Mouse (Mus musculus) layer of hippocampus, adult 9-11 months (tissue): ENCODE data around the gene Sptb.

Experiments
- DNase-seq: peaks from one replicate; pipeline ENCODE4 v3.0.0; 2022

Sptb gene

GRCm38 (mm10) chr12:76710351-76711100 is at the start of gene Sptb:
Gene Sptb (minus strand): TSS chr12:76710547.
- peak; percentile 53 for DNase-seq

GRCm38 (mm10) chr12:76752652-76753318 is 42.4 kb upstream of the Sptb start:
- DNase-seq: peak; percentile 65

DNA sequence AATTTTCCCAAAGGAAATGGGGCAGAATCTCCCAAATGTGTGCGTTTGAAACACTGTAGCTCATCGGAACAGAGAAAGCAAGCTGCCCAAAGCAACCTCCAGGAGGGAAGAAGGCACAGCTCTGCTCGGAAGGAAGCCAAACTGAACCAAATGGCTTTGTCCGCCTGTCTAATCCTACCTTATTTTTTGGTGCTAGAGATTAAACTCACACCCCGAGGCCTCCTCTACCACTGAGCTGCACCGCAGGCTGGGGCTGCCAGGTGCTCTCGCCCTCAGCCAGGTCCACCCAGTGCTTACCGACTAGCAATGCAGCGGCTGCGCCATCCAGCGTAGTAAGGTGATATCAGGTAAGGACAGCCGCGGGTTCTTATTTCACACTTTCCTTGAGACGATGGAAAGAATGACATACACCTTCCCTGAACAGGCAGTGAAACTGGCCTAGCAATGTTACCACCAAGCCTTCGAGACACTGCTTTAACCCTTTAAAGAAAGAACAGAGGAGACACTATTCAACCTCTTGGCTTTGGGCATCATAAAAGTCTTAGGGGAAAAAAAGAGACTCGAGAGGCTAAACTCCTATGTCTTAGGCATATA is 40.6 kb upstream of the Sptb start:
- no peak for DNase-seq

DNA sequence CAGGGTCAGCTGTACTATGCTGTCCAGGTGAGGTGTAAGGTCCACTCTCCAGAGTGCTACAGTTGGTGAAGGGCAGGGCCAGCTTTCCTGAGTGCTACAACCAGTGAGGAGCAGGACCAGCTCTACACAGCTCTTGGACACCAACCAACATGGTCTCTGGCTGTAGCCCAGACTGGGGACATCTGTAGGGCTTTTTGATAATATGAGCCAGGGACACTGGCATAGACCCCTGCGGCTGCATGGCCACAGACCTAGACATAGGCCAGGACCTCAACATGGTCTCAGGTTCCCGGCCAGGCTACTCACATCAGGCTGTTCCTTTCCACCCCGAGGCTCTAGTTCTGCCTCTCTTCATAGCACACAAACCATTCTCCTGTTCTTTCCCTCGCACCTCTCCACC is 17.6 kb upstream of the Sptb start:
- no peak for DNase-seq

DNA sequence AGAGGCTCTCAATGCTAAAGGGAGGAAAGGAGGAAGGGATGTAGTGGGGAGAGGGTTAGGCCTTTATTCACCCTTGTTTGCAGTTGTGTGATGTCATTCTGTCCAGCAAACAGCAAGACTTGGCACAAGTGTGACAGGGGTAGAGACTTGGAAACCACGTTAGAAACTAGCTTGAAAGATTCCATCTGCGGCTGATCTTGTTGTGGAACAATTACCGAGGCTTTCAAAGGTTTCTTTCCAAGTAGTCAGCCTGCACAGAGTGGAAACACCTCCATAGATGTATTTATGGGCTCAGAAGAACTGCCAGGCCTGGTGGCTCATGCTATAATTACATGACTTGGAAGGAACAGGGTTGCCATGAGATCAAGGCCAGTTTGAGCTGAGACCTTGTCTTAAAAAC is 11.7 kb upstream of the Sptb start:
- no peak for DNase-seq

DNA sequence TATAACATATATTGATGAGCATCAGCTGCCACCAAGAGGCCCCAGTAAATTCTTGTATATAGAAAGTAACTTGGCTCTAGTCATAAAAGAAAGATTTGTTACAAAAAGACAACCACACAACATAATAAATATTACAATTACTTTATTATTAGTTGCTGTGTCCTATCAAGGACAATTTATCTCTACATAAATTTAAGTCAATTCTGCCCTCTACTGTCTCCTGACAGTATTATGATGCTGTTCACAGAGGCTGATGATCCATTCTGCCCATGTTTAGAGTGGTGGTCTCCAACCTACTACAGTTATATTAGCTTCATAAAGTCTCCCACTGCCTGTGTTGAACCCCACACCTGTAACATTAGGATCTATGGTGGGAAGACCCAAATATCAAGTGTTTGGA is 10.2 kb upstream of the Sptb start:
- no peak for DNase-seq

GRCm38 (mm10) chr12:76718384-76718783 is 8.0 kb upstream of the Sptb start:
- no peak for DNase-seq

DNA sequence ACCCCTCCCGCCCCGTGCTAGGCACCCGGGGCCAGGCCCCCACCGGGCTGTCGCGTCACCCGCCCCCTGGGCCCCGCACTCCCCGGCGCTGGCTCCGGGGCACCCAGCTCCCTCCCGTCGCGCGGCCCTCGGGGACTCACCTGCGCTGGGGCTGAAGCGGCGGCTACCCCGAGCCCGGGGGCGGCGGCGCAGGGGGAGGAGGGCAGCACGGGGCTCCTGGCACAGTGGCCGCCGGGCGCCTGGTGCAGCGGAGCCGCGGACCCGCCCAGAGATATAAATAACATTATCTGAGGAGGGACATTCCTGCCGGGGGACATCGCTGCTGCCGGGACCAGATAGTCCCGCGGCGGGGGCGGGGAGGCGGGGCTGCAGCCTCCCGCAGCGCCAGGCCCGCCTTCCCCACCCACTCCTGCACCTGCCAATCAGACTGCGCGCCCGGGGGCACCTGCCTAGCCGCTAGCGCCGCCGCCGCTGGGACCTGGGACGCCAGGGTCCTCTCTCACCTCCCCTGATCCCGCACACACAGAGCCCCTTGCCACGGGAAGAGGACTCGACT is 474 bp downstream of the Sptb start:
- DNase-seq: peak; percentile 85

DNA sequence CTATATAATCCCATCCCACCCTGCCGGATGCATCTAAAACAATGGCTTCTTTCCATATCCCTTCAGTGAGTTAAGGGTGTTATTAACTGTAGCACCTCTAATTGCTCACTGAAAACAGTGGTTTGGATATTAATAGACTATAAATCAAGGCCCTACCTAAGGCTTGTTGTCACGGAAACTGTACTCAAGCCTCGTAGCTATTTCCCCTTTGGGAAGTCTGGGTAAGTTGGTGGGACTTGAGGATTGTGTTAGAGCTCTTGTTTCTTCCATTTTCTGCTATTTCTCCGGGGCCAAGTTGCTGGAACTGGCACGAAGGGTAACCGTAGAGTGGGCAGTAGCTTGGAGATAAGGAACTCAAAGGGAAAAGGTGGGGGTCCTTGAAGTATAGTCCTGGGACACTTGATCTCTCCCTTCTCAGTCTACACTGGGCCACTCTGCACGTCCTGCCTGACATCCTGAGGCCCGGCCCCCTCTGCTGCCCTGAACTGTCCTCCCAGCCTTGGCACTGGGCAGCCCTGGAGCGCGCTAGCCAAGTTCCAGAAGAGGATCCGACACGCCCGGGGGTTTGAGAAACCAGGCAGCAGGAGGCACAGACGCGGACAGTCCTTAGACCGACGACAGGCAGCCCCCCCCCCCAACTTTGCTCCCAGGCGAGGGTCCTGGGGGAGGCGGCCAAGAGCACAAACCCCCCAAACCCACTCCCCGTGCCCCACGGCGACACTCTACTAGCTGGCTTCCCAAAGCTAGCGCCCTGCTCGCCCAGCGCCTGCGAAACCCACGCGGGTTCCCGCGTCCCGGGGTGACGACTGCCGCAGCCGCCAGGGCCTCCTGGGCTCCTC is 1.2 kb downstream of the Sptb start:
- DNase-seq: peak; percentile 13

- no peak for DNase-seq
These were observed 2.2 kb downstream of the Sptb start for GRCm38 (mm10) chr12:76708181-76708580.

- DNase-seq: peak; percentile 48
These were observed 13.9 kb downstream of the Sptb start for GRCm38 (mm10) chr12:76696380-76696935.

DNA sequence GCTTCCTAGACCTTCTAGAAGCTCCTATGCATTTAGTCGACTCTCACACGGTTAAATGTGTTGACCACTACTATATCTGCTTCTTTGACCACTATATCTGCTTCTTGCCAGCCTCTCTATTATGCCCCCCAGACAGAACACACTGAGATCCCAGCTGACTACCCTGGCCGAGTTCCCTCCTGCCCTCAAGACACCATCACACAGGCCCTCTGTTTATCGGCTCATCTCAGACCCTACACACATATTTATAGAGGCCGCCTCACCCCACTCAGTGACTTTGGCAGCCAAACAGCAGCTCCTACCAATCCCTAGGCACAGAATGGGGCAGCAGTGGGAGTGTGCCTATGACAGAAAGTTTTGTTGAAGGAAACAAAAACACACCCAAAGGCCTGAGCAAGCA is 14.6 kb downstream of the Sptb start:
- DNase-seq: peak; percentile 25

- DNase-seq: peak; percentile 62
These were observed 15.4 kb downstream of the Sptb start for GRCm38 (mm10) chr12:76694801-76695505.

DNA sequence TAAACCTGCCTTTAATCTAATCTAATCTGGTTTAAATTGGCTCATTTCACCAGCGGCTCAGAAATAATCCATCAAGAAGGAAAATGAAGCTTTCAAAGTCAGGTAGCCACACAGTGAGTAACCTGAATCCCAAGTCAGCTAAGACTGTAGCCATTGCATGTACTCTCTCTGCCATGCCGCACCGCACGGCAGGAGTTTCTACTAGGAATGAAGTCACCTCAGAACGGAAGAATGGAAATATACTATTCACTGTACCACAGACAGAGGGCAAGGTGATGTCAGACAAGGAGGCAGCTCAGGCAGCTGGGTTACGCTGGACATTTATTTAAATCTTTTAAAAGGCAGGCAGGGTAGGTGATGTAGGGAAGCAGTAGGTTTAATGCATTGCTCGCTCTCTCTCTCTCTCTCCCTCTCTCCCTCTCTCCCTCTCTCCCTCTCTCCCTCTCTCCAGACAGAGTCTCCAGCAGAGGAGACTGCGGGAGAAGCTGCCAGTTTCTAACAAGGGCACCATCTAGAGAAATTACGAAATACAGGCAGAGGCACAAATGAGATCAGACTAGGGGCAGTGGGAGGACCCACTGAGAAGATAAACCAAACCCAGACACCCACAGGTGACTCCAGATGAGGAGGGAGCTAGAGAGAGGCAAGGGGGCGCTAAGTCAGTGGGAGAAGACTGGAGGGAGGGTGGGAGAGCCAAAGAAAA is 22.7 kb downstream of the Sptb start:
- DNase-seq: no peak

DNA sequence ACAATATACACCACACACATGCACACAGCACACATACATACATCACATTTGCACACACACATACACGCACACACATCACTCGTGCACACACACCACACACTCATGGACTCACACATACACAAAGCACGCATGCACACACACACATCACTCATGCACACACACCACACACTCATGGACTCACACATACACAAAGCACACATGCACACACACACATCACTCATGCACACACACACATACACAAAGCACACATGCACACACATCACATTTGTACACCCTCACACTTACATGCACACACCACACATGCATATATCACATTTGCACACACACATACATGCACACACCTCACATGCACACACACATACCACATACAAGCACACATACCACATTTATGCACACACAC is 24.7 kb downstream of the Sptb start:
- DNase-seq: no peak

DNA sequence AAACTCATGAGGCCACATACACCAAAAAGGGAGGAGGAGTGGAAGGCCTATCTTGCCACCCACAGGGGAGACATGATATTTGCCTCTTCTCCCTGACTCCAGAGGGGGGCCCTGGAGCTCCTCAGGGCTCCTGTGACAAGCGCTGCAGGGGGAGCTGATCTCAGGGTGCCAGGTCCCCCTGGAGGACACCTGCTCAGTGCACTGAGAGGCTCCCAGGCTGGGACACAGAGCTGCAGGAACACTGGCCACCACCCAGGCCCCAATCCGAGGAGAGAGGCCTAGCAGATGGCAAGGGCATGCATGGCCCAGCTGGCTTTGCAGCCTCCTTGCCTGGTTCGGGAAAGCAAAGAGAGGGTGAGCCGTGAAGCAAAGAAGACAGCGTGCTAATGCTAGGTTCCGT is 25.9 kb downstream of the Sptb start:
- DNase-seq: no peak

GRCm38 (mm10) chr12:76681937-76682336 is 28.4 kb downstream of the Sptb start:
- no peak for DNase-seq

GRCm38 (mm10) chr12:76677068-76677467 is 33.3 kb downstream of the Sptb start:
- no peak for DNase-seq

- DNase-seq: no peak
These were observed 33.9 kb downstream of the Sptb start for GRCm38 (mm10) chr12:76676477-76676876.

DNA sequence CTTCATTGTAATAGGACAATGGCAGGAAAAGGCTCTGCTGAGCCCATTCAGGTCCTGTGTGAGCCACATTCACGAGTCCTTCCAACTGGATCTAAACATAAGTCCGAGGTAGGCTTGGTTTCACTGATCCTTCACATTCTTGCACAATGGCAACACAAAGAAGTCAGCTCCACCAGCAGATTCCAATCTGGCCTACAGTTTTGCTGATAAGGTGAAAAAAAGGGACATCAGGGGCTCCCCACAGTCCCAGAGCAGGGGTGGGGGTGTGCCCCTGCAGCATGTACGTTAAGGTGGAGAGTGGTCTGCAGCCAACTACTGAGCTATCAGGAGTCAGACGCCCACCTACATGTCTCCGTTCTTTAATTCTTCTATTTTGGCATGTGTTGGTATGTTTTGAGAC is 35.0 kb downstream of the Sptb start:
- DNase-seq: no peak

DNA sequence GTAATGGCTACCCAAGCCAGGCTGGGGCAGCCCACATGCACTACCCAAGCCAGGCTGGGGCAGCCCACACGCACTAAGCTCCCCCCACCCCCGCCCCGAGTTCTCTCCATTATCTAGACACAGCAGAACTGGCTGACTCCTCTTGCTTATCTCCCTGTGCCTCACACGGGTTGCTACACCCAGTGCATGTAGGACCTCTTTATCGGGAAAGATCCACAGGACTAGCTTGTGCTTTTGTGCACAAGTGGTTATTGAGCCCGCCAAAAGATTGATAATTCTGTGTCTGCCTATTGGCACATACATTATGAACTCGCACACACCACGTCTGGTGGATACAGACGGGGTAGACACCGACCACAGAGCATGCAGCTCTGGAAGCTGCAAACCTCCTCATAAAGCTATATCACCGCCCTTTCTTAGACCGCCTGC is 36.5 kb downstream of the Sptb start:
- DNase-seq: no peak
